Mouse (Mus musculus): ENCODE results near the gene Pcgf1. TPM values are rescaled to one million over a fixed set of nuclear protein-coding genes. Genes with fewer than 3 reads are reported as not detected.

The Pcgf1 gene
- polyA plus RNA-seq, 1 experiment from 2014 or later: 27.8 TPM

DNA sequence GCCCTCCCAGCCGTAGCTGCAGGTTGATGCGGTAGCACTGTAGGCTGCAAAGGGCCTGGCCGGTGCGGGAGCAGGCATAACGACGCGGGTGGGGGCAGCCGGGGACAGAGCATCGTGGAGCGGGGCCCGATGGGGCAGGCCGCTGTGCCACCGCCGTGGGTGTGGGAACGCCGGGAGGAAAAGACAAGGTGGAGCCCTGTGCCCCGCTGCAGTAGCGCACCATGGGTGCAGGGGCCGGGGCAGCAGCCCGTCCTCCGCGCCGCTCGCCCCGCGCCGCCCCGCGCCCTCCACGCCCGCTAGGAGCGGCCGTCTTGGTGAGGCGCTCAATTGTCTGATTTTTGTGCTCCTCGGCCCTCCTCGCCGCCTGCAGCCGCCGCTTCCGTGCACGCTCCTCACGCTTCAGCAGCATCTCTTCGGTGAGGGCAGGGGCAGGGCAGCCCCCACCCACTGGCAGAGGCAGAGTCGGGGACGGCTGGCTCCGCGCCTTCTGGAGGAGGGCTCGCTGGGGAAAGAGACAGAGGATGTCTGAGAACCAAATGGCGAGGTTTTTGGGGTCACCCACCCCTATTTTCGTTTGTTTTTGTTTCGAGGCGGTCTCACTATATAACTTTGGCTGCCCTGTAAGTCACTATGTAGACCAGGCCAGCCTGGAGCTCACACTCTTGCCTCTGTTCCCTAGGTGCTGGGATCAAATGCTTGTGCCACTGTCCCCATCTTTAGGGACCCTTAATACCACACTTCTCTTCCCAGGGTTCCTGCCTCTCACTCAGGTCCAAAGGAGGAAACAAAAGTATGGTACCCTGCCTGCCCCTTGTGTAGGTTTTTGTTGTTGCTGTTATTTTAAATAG, 44.4 kb downstream of the Pcgf1 start:
- DNase-seq (ENCODE audit: low spot score): peak; percentile 43

DNA sequence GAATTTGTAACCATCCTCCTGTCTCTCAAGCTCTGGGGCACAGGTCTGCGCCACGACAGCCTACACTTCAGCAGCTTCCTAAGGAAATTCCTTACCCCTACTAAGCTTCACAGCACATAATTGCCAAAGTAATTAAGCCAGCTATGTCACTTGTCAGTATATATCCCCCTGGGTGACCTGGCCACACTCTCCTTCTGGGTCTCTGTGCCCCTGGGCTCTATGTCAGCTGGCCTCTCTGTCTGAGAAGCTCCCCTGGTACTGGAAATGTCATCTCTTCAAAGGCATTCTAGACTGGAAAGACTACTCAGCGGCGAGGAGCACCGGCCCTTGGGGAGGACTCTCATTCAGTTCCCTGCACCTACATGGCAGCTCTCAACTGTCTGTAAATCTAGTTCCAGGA, 45.3 kb downstream of the Pcgf1 start:
- DNase-seq (ENCODE audit: low spot score): no peak

DNA sequence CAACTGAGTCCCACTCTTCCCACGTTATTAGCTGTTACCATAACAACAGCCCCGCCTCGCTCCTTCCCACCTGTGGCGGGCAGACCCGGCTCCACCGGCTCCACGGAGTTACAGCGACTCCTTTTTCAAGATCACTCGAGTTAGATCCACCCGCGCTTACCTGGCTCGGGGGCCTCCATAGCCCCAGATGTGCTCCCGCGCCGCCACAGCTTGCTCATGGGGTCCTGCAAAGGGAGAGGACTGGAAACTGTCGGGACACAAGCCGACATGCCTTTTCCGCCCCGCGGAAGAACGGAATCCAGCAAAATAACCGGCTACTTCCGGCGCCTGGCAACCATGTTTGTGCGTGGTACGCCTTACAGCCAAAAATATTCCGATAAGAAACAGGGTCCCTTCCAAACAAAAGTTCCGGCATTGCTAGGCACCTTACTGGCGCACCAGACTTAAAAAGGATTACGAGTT, 47.2 kb downstream of the Pcgf1 start:
- peak; percentile 96 for DNase-seq (ENCODE audit: low spot score)

DNA sequence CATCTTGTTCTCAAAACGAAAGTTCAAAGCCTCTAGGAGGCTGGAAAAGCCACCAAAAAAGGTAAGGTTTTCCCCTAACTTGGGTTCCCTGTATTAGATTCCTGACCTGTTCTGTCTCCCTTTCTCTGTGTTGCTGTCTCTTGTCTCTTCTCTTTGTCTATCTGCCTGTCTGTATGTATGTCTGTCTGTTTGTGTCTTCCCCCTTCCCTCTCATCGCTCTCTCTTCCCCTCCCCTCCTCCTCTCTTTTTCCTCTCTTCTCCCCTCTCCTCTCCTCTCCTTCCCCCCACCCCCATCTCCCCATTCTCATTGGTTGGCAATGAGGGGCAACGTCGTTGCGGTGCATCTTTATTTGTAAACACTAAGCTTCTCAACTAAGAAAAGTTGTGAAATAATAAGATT, 47.7 kb downstream of the Pcgf1 start, which contains the start of gene Ino80b:
Gene Ino80b, minus strand, starts transcription at position 101 of the 400 bp plus-strand sequence.
- DNase-seq (ENCODE audit: low spot score): no peak

DNA sequence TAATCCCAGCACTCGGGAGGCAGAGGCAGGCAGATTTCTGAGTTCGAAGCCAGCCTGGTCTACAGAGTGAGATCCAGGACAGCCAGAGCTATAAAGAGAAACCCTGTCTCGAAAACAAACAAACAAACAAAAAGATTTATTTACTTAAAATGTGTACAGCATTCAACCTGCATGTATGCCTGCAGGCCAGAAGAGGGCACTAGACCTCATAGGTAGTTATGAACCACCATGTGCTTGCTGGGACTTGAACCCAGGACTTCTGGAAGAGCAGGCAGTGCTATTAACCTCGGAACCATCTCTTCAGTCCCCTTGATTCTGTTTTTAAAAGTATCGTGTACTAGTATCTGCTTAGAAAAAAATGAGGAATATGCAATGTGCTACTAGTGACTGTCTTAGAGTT, 49.8 kb downstream of the Pcgf1 start:
- no peak for DNase-seq (ENCODE audit: low spot score)

MicroRNA genes within 50 kb of the gene (microRNA counts, 519-probe panel; counts per million panel counts)
- 473 counts per million, percentile 71 among the panel's probes with 10 or more counts for microRNA mmu-miR-3470a+mmu-miR-3470b

Small RNA genes lying within 50 kb of the gene (microRNA-seq; reads per million reads assigned to microRNA genes)
- gene Mir3470a (ENCODE audit: borderline number of aligned reads): not detected
- not detected for gene Mir7040 (ENCODE audit: borderline number of aligned reads)

Other genes starting within 250 kb of the Pcgf1 start
- 1.3 and 1.4 TPM in 2 replicates for gene Sema4f, start 138.1 kb upstream of the Pcgf1 start, polyA plus RNA-seq (2015; fragmentation: Nextera tagmentation; extraction: Ambion mirVana)
- 0.81 and 1.5 TPM in 2 replicates for gene M1ap, start 131.0 kb upstream of the Pcgf1 start, polyA plus RNA-seq (2015; fragmentation: Nextera tagmentation; extraction: Ambion mirVana)
- gene Dok1, start 44.4 kb upstream of the Pcgf1 start, polyA plus RNA-seq (2015; fragmentation: Nextera tagmentation; extraction: Ambion mirVana): 26.2 and 26.5 TPM in 2 replicates
- gene Loxl3, start 43.7 kb upstream of the Pcgf1 start, polyA plus RNA-seq (2015; fragmentation: Nextera tagmentation; extraction: Ambion mirVana): 1.4 and 1.5 TPM in 2 replicates
- gene Aup1, start 23.3 kb upstream of the Pcgf1 start, polyA plus RNA-seq (2015; fragmentation: Nextera tagmentation; extraction: Ambion mirVana): 197 and 202 TPM in 2 replicates
- gene Htra2, start 22.6 kb upstream of the Pcgf1 start, polyA plus RNA-seq (2015; fragmentation: Nextera tagmentation; extraction: Ambion mirVana): 54.4 and 55.1 TPM in 2 replicates
- 0.96 and 1.4 TPM in 2 replicates for gene Dqx1, start 20.0 kb upstream of the Pcgf1 start, polyA plus RNA-seq (2015; fragmentation: Nextera tagmentation; extraction: Ambion mirVana)
- 0.23 TPM in 1 of 2 replicates, not detected in the other for gene Tlx2, start 7.6 kb upstream of the Pcgf1 start, polyA plus RNA-seq (2015; fragmentation: Nextera tagmentation; extraction: Ambion mirVana)
- gene Lbx2, start 8.5 kb downstream of the Pcgf1 start, polyA plus RNA-seq (2015; fragmentation: Nextera tagmentation; extraction: Ambion mirVana): 0.51 and 0.95 TPM in 2 replicates
- 2.4 and 2.8 TPM in 2 replicates for gene Ccdc142, start 23.7 kb downstream of the Pcgf1 start, polyA plus RNA-seq (2015; fragmentation: Nextera tagmentation; extraction: Ambion mirVana)
- 2.4 and 2.7 TPM in 2 replicates for gene Gm42688, start 23.7 kb downstream of the Pcgf1 start, polyA plus RNA-seq (2015; fragmentation: Nextera tagmentation; extraction: Ambion mirVana)
- gene Mrpl53, start 31.2 kb downstream of the Pcgf1 start, polyA plus RNA-seq (2015; fragmentation: Nextera tagmentation; extraction: Ambion mirVana): 101 and 107 TPM in 2 replicates
- gene Mogs, start 37.6 kb downstream of the Pcgf1 start, polyA plus RNA-seq (2015; fragmentation: Nextera tagmentation; extraction: Ambion mirVana): 39.9 and 42.0 TPM in 2 replicates
- 69.7 and 71.1 TPM in 2 replicates for gene Wbp1, start 43.7 kb downstream of the Pcgf1 start, polyA plus RNA-seq (2015; fragmentation: Nextera tagmentation; extraction: Ambion mirVana)
- 17.7 and 17.9 TPM in 2 replicates for gene Ino80b, start 47.6 kb downstream of the Pcgf1 start, polyA plus RNA-seq (2015; fragmentation: Nextera tagmentation; extraction: Ambion mirVana)
- gene Rtkn, start 57.6 kb downstream of the Pcgf1 start, polyA plus RNA-seq (2015; fragmentation: Nextera tagmentation; extraction: Ambion mirVana): 29.1 and 30.9 TPM in 2 replicates
- gene Wdr54, start 78.5 kb downstream of the Pcgf1 start, polyA plus RNA-seq (2015; fragmentation: Nextera tagmentation; extraction: Ambion mirVana): 0.67 and 0.95 TPM in 2 replicates
- gene 1700003E16Rik, start 78.5 kb downstream of the Pcgf1 start, polyA plus RNA-seq (2015; fragmentation: Nextera tagmentation; extraction: Ambion mirVana): 0.21 and 0.44 TPM in 2 replicates
- gene Dctn1, start 88.1 kb downstream of the Pcgf1 start, polyA plus RNA-seq (2015; fragmentation: Nextera tagmentation; extraction: Ambion mirVana): 62.8 and 64.5 TPM in 2 replicates
- gene Slc4a5, start 142.0 kb downstream of the Pcgf1 start, polyA plus RNA-seq (2015; fragmentation: Nextera tagmentation; extraction: Ambion mirVana): 0.07 and 0.17 TPM in 2 replicates
- gene Mthfd2, start 248.0 kb downstream of the Pcgf1 start, polyA plus RNA-seq (2015; fragmentation: Nextera tagmentation; extraction: Ambion mirVana): 40.7 and 48.6 TPM in 2 replicates
- 71.5 and 73.4 TPM in 2 replicates for gene Mob1a, start 248.1 kb downstream of the Pcgf1 start, polyA plus RNA-seq (2015; fragmentation: Nextera tagmentation; extraction: Ambion mirVana)